Mouse (Mus musculus) granulocyte monocyte progenitor cell, adult 5-6 weeks (primary cell): ENCODE measurements at regions not wholly inside any gene's neighbourhood (a gene's known extent, or its start where the extent isn't known, plus 50 kb on each side); places are given as distances from the start of the nearest gene placed in this dataset.
A peak's percentile ranks its signal among the peaks of the same experiment; 100 is the strongest.

Source experiments
- ATAC-seq: replicated peaks from 2 replicates; pipeline ENCODE4 v1.8.0; 2016; ENCODE audit warnings: mild to moderate bottlenecking, moderate TSS enrichment, inconsistent platforms; ENCODE audit not compliant: poor library complexity, severe bottlenecking

DNA sequence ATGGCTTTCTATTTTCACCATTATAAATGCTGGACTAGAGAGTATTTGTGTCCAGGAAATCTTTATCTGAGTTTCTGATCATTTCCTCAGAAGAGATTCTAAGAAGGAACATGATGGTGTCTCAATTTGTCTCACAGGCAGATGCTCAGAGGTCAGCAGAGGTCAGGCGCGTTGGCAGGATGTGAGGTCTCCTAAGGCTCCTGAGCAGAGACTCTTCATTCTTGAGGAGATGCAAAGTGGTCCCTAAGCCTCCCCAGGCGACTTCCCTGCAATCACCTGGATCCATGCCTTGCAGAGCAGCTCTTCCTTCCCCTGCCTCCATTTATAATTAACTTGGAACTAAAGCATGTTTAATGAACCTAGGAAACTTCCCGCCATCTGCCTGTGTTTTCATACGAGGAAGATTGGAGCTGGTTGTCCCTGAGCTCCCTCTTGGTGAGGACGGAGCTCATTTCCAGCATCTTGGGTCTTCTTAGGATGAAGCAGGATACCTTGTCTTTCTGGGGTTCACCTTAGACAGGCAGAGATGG is 71.8 kb downstream of the Arf2 start:
- no peak for ATAC-seq

- no peak for ATAC-seq
Measured at GRCm38 (mm10) chr11:104045216-104045615, 78.7 kb downstream of the Arf2 start.

GRCm38 (mm10) chr11:104051986-104052385 is 80.7 kb upstream of the Crhr1 start:
- ATAC-seq = no peak

- no peak for ATAC-seq
Measured at GRCm38 (mm10) chr11:104053242-104053641, 79.4 kb upstream of the Crhr1 start.

DNA sequence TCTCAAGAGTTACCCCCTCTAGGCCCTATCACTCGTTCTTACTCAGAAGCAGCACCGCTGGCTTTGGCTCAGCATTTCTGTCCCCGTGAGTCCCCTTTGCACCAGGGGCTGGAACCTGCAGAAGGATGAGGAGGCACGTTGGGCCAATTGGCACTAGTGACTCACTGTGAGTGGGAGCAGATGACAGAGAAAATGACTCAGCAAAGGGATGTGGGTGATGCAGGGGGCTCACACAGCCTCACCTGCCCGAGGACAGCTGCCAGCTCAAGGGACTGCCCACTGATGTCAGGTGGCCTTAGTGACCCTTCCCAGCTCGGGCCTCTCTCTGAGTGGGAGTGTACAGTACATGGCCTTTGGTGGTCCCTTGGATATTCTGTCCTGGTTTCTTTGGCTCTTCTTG is 76.7 kb upstream of the Crhr1 start:
- no peak for ATAC-seq

DNA sequence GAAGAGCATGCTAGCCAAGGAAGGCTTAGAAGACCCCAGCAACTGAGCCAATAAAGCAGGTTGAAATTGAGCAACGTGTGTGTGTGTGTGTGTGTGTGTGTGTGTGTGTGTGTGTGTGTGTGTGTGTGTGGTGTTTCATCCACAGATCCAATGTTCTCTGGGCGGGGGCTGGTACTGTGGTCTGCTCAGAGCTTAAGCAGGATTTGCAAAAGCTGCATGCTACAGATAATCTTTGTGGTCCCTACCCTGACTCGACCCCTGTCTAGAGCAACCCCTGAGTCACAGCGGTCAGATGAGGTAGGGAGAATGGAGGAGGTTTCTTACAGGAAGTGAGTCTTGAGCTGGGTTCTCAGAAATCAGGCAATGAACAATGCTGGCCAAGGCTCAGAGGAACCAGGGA is 75.6 kb upstream of the Crhr1 start:
- no peak for ATAC-seq

GRCm38 (mm10) chr11:104058600-104058999 is 74.1 kb upstream of the Crhr1 start:
- no peak for ATAC-seq

- ATAC-seq = no peak
Measured at GRCm38 (mm10) chr11:104059085-104059484, 73.6 kb upstream of the Crhr1 start.

- ATAC-seq = no peak
Measured at GRCm38 (mm10) chr11:104061361-104061760, 71.3 kb upstream of the Crhr1 start.

- ATAC-seq = no peak
Measured at GRCm38 (mm10) chr11:104065181-104065580, 67.5 kb upstream of the Crhr1 start.

DNA sequence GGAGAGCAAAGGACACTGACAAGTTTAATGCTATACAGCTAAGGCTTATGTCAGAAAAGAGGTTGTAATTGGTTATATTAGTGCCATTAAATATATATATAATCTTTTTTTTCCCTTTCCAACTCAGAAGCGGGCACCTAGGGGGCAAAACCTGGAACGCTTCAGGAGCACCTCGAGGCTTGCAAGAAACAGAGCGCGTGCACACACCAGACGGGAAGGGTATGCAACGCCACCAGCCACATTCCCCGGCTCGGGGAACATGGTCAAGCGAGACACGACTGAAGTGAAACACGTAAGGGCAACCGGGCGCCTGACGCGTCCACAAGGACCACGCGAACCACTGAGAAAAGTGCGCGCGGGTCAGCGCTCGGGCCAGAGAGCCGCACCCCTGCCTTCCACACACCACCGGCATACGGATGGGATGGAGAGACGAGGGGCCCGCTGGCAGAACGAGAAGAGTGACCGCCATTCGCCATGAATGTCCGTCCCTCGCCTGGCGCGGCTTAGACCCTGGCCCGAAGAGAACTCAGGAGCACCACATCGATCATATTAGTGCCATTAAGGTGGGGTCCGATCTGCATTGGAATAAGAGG is 60.0 kb upstream of the Crhr1 start:
- peak; percentile 37; the same call in 1 of the 2 replicates for ATAC-seq

GRCm38 (mm10) chr11:104074763-104075162 is 57.9 kb upstream of the Crhr1 start:
- ATAC-seq = no peak

DNA sequence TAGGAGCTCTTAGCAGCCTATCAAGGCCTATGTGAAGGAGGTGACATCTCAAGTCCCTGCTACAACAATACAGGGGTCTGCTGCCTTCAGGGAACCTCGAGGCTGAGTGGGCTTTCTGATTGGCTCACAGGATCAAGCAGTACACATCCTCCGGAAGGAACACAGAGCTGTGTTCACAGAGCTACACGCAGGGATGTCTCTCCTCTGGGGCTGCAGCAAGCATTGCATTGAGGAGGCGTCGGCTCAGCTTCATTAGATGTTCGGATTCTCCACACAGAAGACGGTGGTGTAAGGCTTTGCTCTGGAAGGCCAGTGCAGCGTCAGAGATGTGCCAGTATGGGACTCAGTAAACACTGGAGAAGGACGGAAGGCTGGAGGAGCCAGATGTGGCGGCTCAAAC is 57.3 kb upstream of the Crhr1 start:
- ATAC-seq = no peak

- ATAC-seq = no peak
Measured at GRCm38 (mm10) chr11:104082083-104082482, 50.6 kb upstream of the Crhr1 start.
